Mouse (Mus musculus) gastrocnemius, adult 2 months (tissue): Measurements from ENCODE around the gene Kcne4. TPM values are rescaled to one million over a fixed set of nuclear protein-coding genes. Genes with fewer than 3 reads are reported as not detected.

Experiments
- DNase-seq: peaks from one replicate; pipeline ENCODE4 v3.0.0; 2022
- H3K27ac ChIP-seq: fragments of 200-600 bp; 2 replicates; pipeline ENCODE4 v1.8.1; 2022; ENCODE audit warnings: mild to moderate bottlenecking
- H3K4me3 ChIP-seq: fragments of 200-600 bp; 2 replicates; pipeline ENCODE4 v1.8.1; 2022; ENCODE audit warnings: mild to moderate bottlenecking, moderate library complexity
- CTCF ChIP-seq: fragments of 200-600 bp; IDR thresholded peaks from 2 replicates; pipeline ENCODE4 v1.8.1; 2022; ENCODE audit warnings: antibody characterized with exemption, mild to moderate bottlenecking, moderate library complexity
- intact Hi-C: fragments of 180-260 bp; cut with DNase I; formaldehyde crosslinking; loops from one replicate; pipeline ENCODE4 v1.15.1; 2025
- total RNA-seq, 2 experiments: library from RNA; stranded (reverse); gene quantifications; 2 replicates each; pipeline ENCODE4 v1.2.3; 2021

Kcne4 gene
- total RNA-seq, 2 experiments from 2014 or later, result 0.61 to 1.3 TPM

DNA sequence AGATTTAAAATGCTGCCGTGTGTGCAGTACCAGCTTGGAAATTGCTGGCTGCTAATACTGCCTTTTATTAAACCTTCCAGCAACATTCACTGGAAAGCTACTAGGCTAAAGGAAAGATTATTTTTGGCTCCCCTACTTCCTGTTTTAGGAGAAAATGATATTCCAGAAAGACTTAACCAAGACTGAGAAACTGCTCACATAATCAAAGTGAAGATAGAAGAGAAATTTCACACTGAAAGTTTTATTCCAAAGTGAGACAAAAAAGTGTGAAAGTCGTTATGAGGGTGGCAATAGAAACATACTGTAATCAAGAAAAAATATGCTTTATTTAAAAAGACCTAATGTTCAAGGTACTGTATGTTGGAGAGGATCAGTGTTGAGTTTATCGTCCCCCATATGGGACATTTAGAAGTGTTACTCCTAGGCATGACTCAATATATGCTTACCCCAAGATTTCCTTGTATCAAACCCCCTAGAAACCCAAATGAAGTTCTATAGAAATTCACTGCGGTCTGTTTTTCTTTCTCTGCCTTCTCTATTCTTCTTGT is 48.3 kb downstream of the Kcne4 start:
- intact Hi-C loops, result no loop called here

DNA sequence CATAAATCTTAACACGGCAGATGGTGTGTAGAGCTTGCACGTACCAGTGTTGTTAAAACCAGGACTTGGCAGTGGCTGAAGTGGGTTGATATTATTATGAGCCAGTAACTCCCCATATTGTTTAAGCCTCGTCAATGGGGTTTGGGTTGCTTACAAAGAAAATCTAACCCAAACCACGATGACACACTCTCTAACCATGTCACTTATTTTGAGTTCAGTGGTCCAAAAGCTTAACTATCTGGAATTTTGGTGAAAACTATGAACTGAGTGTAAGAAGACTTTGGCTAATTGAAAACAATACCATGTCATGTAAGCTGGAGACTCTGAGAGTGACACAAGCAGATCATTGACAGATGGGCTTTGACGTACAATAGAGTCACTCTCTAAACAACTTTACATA is 49.4 kb downstream of the Kcne4 start:
- DNase-seq, result no peak
- H3K4me3 ChIP-seq, result no peak overlapping the region
- no peak for TF ChIP-seq CTCF
- intact Hi-C loops, result no loop called here
- no peak overlapping the region for H3K27ac ChIP-seq

More for the DNA sequence above, 48.3 kb downstream of the Kcne4 start:
- Histone ChIP-seq H3K27ac (peak overlapping the region; percentile 74), H3K4me3 (no peak overlapping the region)
- no peak for DNase-seq
- TF ChIP-seq CTCF, result no peak

DNA sequence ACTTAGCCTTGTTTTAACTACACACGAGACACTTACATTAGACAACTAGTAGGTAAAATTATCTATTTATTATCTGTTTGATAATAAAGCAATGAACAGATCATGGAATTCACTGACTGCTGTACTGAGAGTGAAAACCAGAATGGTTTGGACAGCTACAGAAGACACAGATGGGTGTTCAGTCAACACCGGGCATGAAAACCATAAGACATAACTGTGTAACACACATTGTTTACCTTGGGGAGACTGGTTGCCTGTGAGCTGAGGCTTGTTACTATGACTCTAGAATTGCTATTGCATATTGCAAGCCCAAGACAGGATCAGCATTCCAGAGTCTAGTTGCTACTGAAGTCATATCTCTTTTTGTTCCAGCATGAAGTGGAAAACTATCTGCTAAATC is 49.9 kb downstream of the Kcne4 start:
- no peak for TF ChIP-seq CTCF
- H3K4me3 ChIP-seq, result no peak overlapping the region
- no peak overlapping the region for H3K27ac ChIP-seq
- DNase-seq, result no peak
- intact Hi-C loops, result no loop called here

Other genes starting within 250 kb of the Kcne4 start
- 10 to 100 TPM in 1 of 2 experiments, 1 to 10 TPM in 1; 7.3 to 21.1 TPM for gene Acsl3, start 158.9 kb upstream of the Kcne4 start, total RNA-seq
- gene Utp14b, start 158.7 kb upstream of the Kcne4 start, total RNA-seq, result 1 to 10 TPM; 1.6 to 2.6 TPM